Mouse (Mus musculus): ENCODE measurements around the gene Nell2. TPM values are rescaled to one million over a fixed set of nuclear protein-coding genes. Genes with fewer than 3 reads are reported as not detected.

The Nell2 gene
- polyA plus RNA-seq, 2 experiments: 0.20 TPM

- Histone ChIP-seq H3K4me3 (ENCODE audit: insufficient read depth in 1 of 2, low read depth in 2 of 2, low read length in 2 of 2) (no peak overlapping the region), H3K9me3 (ENCODE audit: control insufficient read depth, low read length) (no peaks in the 10 kb centered on the region), H3K27ac (no peak overlapping the region), H3K4me1 (replicated peaks; ENCODE audit: control insufficient read depth in 2 of 2, insufficient read depth in 2 of 2, low read length in 1 of 2) (no peaks in the 10 kb centered on the region), H3K4me2 (ENCODE audit: low read depth) (no peak overlapping the region), H3K36me3 (replicated peaks; ENCODE audit: control insufficient read depth, insufficient read depth, low read depth) (no peaks in the 10 kb centered on the region), H3K9ac (replicated peaks) (no peak overlapping the region), H3K27me3 (ENCODE audit: control insufficient read depth, insufficient read depth, low read length) (no peaks in the 10 kb centered on the region)
- WGBS (ENCODE audit: insufficient replicate concordance): 39% methylated on average over 4 of the region's 4 CpGs
- ATAC-seq (ENCODE audit: insufficient read depth) (no peak), DNase-seq (ENCODE audit: low read depth in 3 of 3, low spot score in 3 of 3) (no peak)
- no peak for TF ChIP-seq EP300 (IDR thresholded peaks at IDR 0.05; ENCODE audit: low read depth)
- no peak for TF ChIP-seq CTCF (IDR thresholded peaks at IDR 0.05; ENCODE audit: low read depth)
These were observed 32.7 kb downstream of the Nell2 start for GRCm38 (mm10) chr15:95495666-95496065.

- no peak overlapping the region for H3K9ac ChIP-seq (replicated peaks)
- no peak for TF ChIP-seq EP300 (IDR thresholded peaks at IDR 0.05; ENCODE audit: low read depth)
- TF ChIP-seq CTCF (IDR thresholded peaks at IDR 0.05; ENCODE audit: low read depth): no peak
- no peak overlapping the region for H3K4me2 ChIP-seq (ENCODE audit: low read depth)
- 69% methylated on average over 8 of the region's 8 CpGs for WGBS (ENCODE audit: insufficient replicate concordance)
- H3K27ac ChIP-seq: no peak overlapping the region
- no peaks in the 10 kb centered on the region for H3K36me3 ChIP-seq (replicated peaks; ENCODE audit: control insufficient read depth, insufficient read depth, low read depth)
- no peaks in the 10 kb centered on the region for H3K27me3 ChIP-seq (ENCODE audit: control insufficient read depth, insufficient read depth, low read length)
- H3K9me3 ChIP-seq (ENCODE audit: control insufficient read depth, low read length): no peaks in the 10 kb centered on the region
- no peaks in the 10 kb centered on the region for H3K4me1 ChIP-seq (replicated peaks; ENCODE audit: control insufficient read depth in 2 of 2, insufficient read depth in 2 of 2, low read length in 1 of 2)
- H3K4me3 ChIP-seq (ENCODE audit: insufficient read depth in 1 of 2, low read depth in 2 of 2, low read length in 2 of 2): no peak overlapping the region
- ATAC-seq (ENCODE audit: insufficient read depth) (no peak), DNase-seq (ENCODE audit: low read depth in 3 of 3, low spot score in 3 of 3) (no peak)
These were observed 33.2 kb downstream of the Nell2 start for GRCm38 (mm10) chr15:95495193-95495592.

GRCm38 (mm10) chr15:95492201-95492600 lies 36.2 kb downstream of the Nell2 start:
- TF ChIP-seq CTCF (IDR thresholded peaks at IDR 0.05; ENCODE audit: low read depth): no peak
- TF ChIP-seq EP300 (IDR thresholded peaks at IDR 0.05; ENCODE audit: low read depth): no peak
- H3K9me3 ChIP-seq (ENCODE audit: control insufficient read depth, low read length): no peaks in the 10 kb centered on the region
- H3K27ac ChIP-seq: no peak overlapping the region
- no peak for ATAC-seq (ENCODE audit: insufficient read depth)
- H3K27me3 ChIP-seq (ENCODE audit: control insufficient read depth, insufficient read depth, low read length): no peaks in the 10 kb centered on the region
- H3K4me2 ChIP-seq (ENCODE audit: low read depth): no peak overlapping the region
- WGBS (ENCODE audit: insufficient replicate concordance): 61% methylated on average over 5 of the region's 5 CpGs
- H3K4me1 ChIP-seq (replicated peaks; ENCODE audit: control insufficient read depth in 2 of 2, insufficient read depth in 2 of 2, low read length in 1 of 2): no peaks in the 10 kb centered on the region
- no peak for DNase-seq (ENCODE audit: low read depth in 3 of 3, low spot score in 3 of 3)
- H3K9ac ChIP-seq (replicated peaks): no peak overlapping the region
- H3K4me3 ChIP-seq (ENCODE audit: insufficient read depth in 1 of 2, low read depth in 2 of 2, low read length in 2 of 2): no peak overlapping the region
- H3K36me3 ChIP-seq (replicated peaks; ENCODE audit: control insufficient read depth, insufficient read depth, low read depth): no peaks in the 10 kb centered on the region

GRCm38 (mm10) chr15:95489174-95489573 lies 39.2 kb downstream of the Nell2 start:
- Histone ChIP-seq H3K4me3 (ENCODE audit: insufficient read depth in 1 of 2, low read depth in 2 of 2, low read length in 2 of 2) (no peak overlapping the region), H3K9me3 (ENCODE audit: control insufficient read depth, low read length) (no peaks in the 10 kb centered on the region), H3K36me3 (replicated peaks; ENCODE audit: control insufficient read depth, insufficient read depth, low read depth) (no peaks in the 10 kb centered on the region), H3K27me3 (ENCODE audit: control insufficient read depth, insufficient read depth, low read length) (no peaks in the 10 kb centered on the region), H3K4me1 (replicated peaks; ENCODE audit: control insufficient read depth in 2 of 2, insufficient read depth in 2 of 2, low read length in 1 of 2) (no peaks in the 10 kb centered on the region), H3K27ac (no peak overlapping the region), H3K4me2 (ENCODE audit: low read depth) (no peak overlapping the region), H3K9ac (replicated peaks) (no peak overlapping the region)
- ATAC-seq (ENCODE audit: insufficient read depth): no peak
- TF ChIP-seq EP300 (IDR thresholded peaks at IDR 0.05; ENCODE audit: low read depth): no peak
- TF ChIP-seq CTCF (IDR thresholded peaks at IDR 0.05; ENCODE audit: low read depth): no peak
- no peak for DNase-seq (ENCODE audit: low read depth in 3 of 3, low spot score in 3 of 3)
- WGBS (ENCODE audit: insufficient replicate concordance): 55% methylated on average over 4 of the region's 4 CpGs

GRCm38 (mm10) chr15:95487961-95488360 lies 40.4 kb downstream of the Nell2 start:
- Histone ChIP-seq H3K27ac (no peak overlapping the region), H3K4me2 (ENCODE audit: low read depth) (no peak overlapping the region), H3K27me3 (ENCODE audit: control insufficient read depth, insufficient read depth, low read length) (no peaks in the 10 kb centered on the region), H3K4me1 (replicated peaks; ENCODE audit: control insufficient read depth in 2 of 2, insufficient read depth in 2 of 2, low read length in 1 of 2) (no peaks in the 10 kb centered on the region), H3K36me3 (replicated peaks; ENCODE audit: control insufficient read depth, insufficient read depth, low read depth) (no peaks in the 10 kb centered on the region), H3K9me3 (ENCODE audit: control insufficient read depth, low read length) (no peaks in the 10 kb centered on the region), H3K4me3 (ENCODE audit: insufficient read depth in 1 of 2, low read depth in 2 of 2, low read length in 2 of 2) (no peak overlapping the region), H3K9ac (replicated peaks) (no peak overlapping the region)
- WGBS (ENCODE audit: insufficient replicate concordance): 64% methylated on average over 5 of the region's 5 CpGs
- no peak for ATAC-seq (ENCODE audit: insufficient read depth)
- TF ChIP-seq CTCF (IDR thresholded peaks at IDR 0.05; ENCODE audit: low read depth): no peak
- TF ChIP-seq EP300 (IDR thresholded peaks at IDR 0.05; ENCODE audit: low read depth): no peak
- no peak for DNase-seq (ENCODE audit: low read depth in 3 of 3, low spot score in 3 of 3)
